In genomic region chr15:28313451-28313850, GRCm38 (mm10) we compare ENCODE assay signal across 32 mouse cellular contexts.
DNase-seq lines count a peak whose midpoint lies in the region; ATAC-seq and TF ChIP-seq lines count a peak whose summit lies in the region.
"Had no signal": no experiment of that assay in that cellular context is flagged by ENCODE, and none has a peak within 500 bp of the region (broad histone marks: within the 10 kb centered on the region; RNA-seq: fewer than 3 reads in every experiment).

No protein-coding gene starts in this region.

- H3K9ac ChIP-seq in kidney, embryonic 16.5 days (replicated peaks; ENCODE audit: low read length) = no peak overlapping the region
- H3K9ac ChIP-seq in kidney, embryonic 14.5 days (ENCODE audit: low read depth, low read length) = no peak overlapping the region
- H3K9ac ChIP-seq in CH12.LX (ENCODE audit: insufficient read depth, low read depth) = no peak overlapping the region
- H3K9ac ChIP-seq in forebrain, embryonic 12.5 days = no peak overlapping the region
- H3K9ac ChIP-seq: embryonic facial prominence, embryonic 13.5 days; forebrain, embryonic 13.5 days; hindbrain, embryonic 14.5 days had no signal

- peak; percentile 10 for DNase-seq in kidney, adult 2 months
- no peak for DNase-seq in kidney, adult 18-20 months
- DNase-seq in CH12.LX (ENCODE audit: extremely low read depth) = no peak
- DNase-seq in ZHBTc4 (ENCODE audit: low read depth, low spot score) = peak; percentile 23
- DNase-seq in right cerebral cortex, postnatal 25 days = no peak
- DNase-seq: adrenal gland, postnatal 10 days; adrenal gland, postnatal 36 days; B cell, adult 2 months; cerebellum, adult 11 months; cerebellum, adult 2 months; cerebellum, adult 9-11 months; cerebellum, postnatal 25 days; gastrocnemius, postnatal 10 days; gastrocnemius, postnatal 36 days; heart, postnatal 36 days had no signal

- TF ChIP-seq RAD21 in CH12.LX (IDR thresholded peaks at IDR 0.05; ENCODE audit: low read depth, low read length) = no peak

- TF ChIP-seq POLR2A in kidney, adult 2 months (IDR thresholded peaks at IDR 0.05; ENCODE audit: low read depth, low read length) = no peak
- no peak for TF ChIP-seq POLR2A in CH12.LX (IDR thresholded peaks at IDR 0.05; ENCODE audit: low read depth, low read length)

- no peak for TF ChIP-seq EP300 in CH12.LX (IDR thresholded peaks at IDR 0.05; ENCODE audit: low read length)

- H3K79me2 ChIP-seq in CH12.LX (replicated peaks; ENCODE audit: control insufficient read depth, extremely low read depth, insufficient read depth, poor library complexity, severe bottlenecking) = no peaks in the 10 kb centered on the region

- no peak for TF ChIP-seq CTCF in kidney, adult 2 months (conservative IDR thresholded peaks at IDR 0.05; ENCODE audit: insufficient read depth, insufficient read length, low read depth, low read length)
- TF ChIP-seq CTCF in CH12.LX (conservative IDR thresholded peaks at IDR 0.05 in 1 of 2, IDR thresholded peaks at IDR 0.05 in 1 of 2; ENCODE audit: low read depth in 2 of 2, low read length in 2 of 2) = no peak

- WGBS in kidney, adult 2 months = 48% methylated on average over 14 of the region's 14 CpGs
- WGBS in kidney, embryonic 16.5 days = 63% methylated on average over 14 of the region's 14 CpGs
- 64% methylated on average over 14 of the region's 14 CpGs for WGBS in kidney, embryonic 14.5 days
- 76% methylated on average over 14 of the region's 14 CpGs for WGBS in forebrain, embryonic 12.5 days

- ATAC-seq in kidney, embryonic 16.5 days (ENCODE audit: low FRiP score, low TSS enrichment) = peak; percentile 51; the same call in 1 of the 2 replicates
- ATAC-seq in kidney, embryonic 14.5 days (ENCODE audit: low FRiP score, low TSS enrichment) = no peak
- ATAC-seq in forebrain, embryonic 12.5 days (ENCODE audit: low FRiP score) = no peak
- ATAC-seq: activated CD4-positive, CD25-positive, alpha-beta regulatory T cell, adult 4 months; CD4-positive, CD25-positive, alpha-beta regulatory T cell, adult 4 months; forebrain, embryonic 13.5 days; forebrain, embryonic 16.5 days; hindbrain, postnatal 0 days; inflammation-experienced regulatory T-cells, adult 6 months; intestine, embryonic 16.5 days; Patski had no signal

- no peaks in the 10 kb centered on the region for H3K4me1 ChIP-seq in kidney, adult 2 months (ENCODE audit: control insufficient read depth, insufficient read depth, low read length)
- H3K4me1 ChIP-seq in kidney, embryonic 16.5 days (ENCODE audit: insufficient read depth, low read length) = no peaks in the 10 kb centered on the region
- H3K4me1 ChIP-seq in kidney, embryonic 14.5 days (ENCODE audit: control insufficient read depth, insufficient read depth, low read length) = no peaks in the 10 kb centered on the region
- no peaks in the 10 kb centered on the region for H3K4me1 ChIP-seq in CH12.LX (ENCODE audit: control insufficient read depth in 1 of 2, insufficient read depth in 2 of 2)
- no peaks in the 10 kb centered on the region for H3K4me1 ChIP-seq in forebrain, embryonic 12.5 days
- H3K4me1 ChIP-seq: embryonic facial prominence, embryonic 13.5 days; forebrain, embryonic 13.5 days; hindbrain, embryonic 10.5 days had no signal

- H3K27ac ChIP-seq in kidney, adult 2 months (ENCODE audit: insufficient read depth, low read depth, low read length) = no peak overlapping the region
- no peak overlapping the region for H3K27ac ChIP-seq in kidney, embryonic 16.5 days (ENCODE audit: low read length)
- H3K27ac ChIP-seq in kidney, embryonic 14.5 days (ENCODE audit: low read depth, low read length) = no peak overlapping the region
- no peak overlapping the region for H3K27ac ChIP-seq in CH12.LX (ENCODE audit: insufficient read depth, low read depth)
- H3K27ac ChIP-seq in forebrain, embryonic 12.5 days = no peak overlapping the region
- H3K27ac ChIP-seq: embryonic facial prominence, embryonic 13.5 days; forebrain, embryonic 13.5 days; hindbrain, embryonic 10.5 days; hindbrain, embryonic 14.5 days; hindbrain, postnatal 0 days had no signal

- no peaks in the 10 kb centered on the region for H3K27me3 ChIP-seq in kidney, adult 2 months (replicated peaks; ENCODE audit: control insufficient read depth, insufficient read depth, low read length)
- no peaks in the 10 kb centered on the region for H3K27me3 ChIP-seq in kidney, embryonic 16.5 days (ENCODE audit: insufficient read depth, low read length)
- H3K27me3 ChIP-seq in kidney, embryonic 14.5 days (ENCODE audit: control insufficient read depth, insufficient read depth, low read length) = no peaks in the 10 kb centered on the region
- no peaks in the 10 kb centered on the region for H3K27me3 ChIP-seq in CH12.LX (replicated peaks)
- H3K27me3 ChIP-seq in forebrain, embryonic 12.5 days = no peaks in the 10 kb centered on the region
- H3K27me3 ChIP-seq: embryonic facial prominence, embryonic 13.5 days; forebrain, embryonic 13.5 days had no signal

- in situ Hi-C loops in CH12.LX (cut with MboI; ENCODE audit: low pct_ligation_motif_present, low pct_unique_long_range_greater_than_20kb, low sequenced_read_pairs) = no loop called here

- H3K36me3 ChIP-seq in kidney, adult 2 months (ENCODE audit: control insufficient read depth, insufficient read depth, low read length) = no peaks in the 10 kb centered on the region
- H3K36me3 ChIP-seq in kidney, embryonic 16.5 days (ENCODE audit: insufficient read depth, low read length) = no peaks in the 10 kb centered on the region
- no peaks in the 10 kb centered on the region for H3K36me3 ChIP-seq in kidney, embryonic 14.5 days (ENCODE audit: control insufficient read depth, insufficient read depth, low read length)
- no peaks in the 10 kb centered on the region for H3K36me3 ChIP-seq in CH12.LX (replicated peaks in 1 of 2; ENCODE audit: control insufficient read depth in 1 of 2, insufficient read depth in 1 of 2, low read length in 1 of 2)
- H3K36me3 ChIP-seq in forebrain, embryonic 12.5 days (replicated peaks) = no peaks in the 10 kb centered on the region
- H3K36me3 ChIP-seq: embryonic facial prominence, embryonic 13.5 days; G1E; hindbrain, embryonic 10.5 days had no signal

- dilution Hi-C loops in CH12.LX (cut with MboI; ENCODE audit: extremely low pct_ligation_motif_present, extremely low pct_unique_long_range_greater_than_20kb, low sequenced_read_pairs) = no loop called here

- peak overlapping the region; percentile 5; the same call in 1 of the 2 replicates for H3K4me2 ChIP-seq in kidney, embryonic 16.5 days (replicated peaks; ENCODE audit: low read depth, low read length)
- no peak overlapping the region for H3K4me2 ChIP-seq in kidney, embryonic 14.5 days (replicated peaks; ENCODE audit: low read depth, low read length)
- no peak overlapping the region for H3K4me2 ChIP-seq in CH12.LX (ENCODE audit: insufficient read depth, low read depth, poor library complexity, severe bottlenecking)
- H3K4me2 ChIP-seq in forebrain, embryonic 12.5 days = no peak overlapping the region
- H3K4me2 ChIP-seq: embryonic facial prominence, embryonic 13.5 days; forebrain, embryonic 13.5 days; heart, embryonic 11.5 days; hindbrain, embryonic 14.5 days had no signal

- H3K4me3 ChIP-seq in kidney, adult 2 months (ENCODE audit: insufficient read depth, low read depth, low read length) = no peak overlapping the region
- H3K4me3 ChIP-seq in kidney, embryonic 16.5 days (ENCODE audit: low read length) = no peak overlapping the region
- H3K4me3 ChIP-seq in kidney, embryonic 14.5 days (ENCODE audit: low read length) = no peak overlapping the region
- H3K4me3 ChIP-seq in CH12.LX (replicated peaks in 1 of 3; ENCODE audit: low read depth in 2 of 3, low read length in 2 of 3, poor library complexity in 1 of 3) = no peak overlapping the region
- no peak overlapping the region for H3K4me3 ChIP-seq in forebrain, embryonic 12.5 days (replicated peaks)
- H3K4me3 ChIP-seq: embryonic facial prominence, embryonic 13.5 days; erythroblast, embryonic 14.5 days; forebrain, embryonic 13.5 days; hindbrain, embryonic 10.5 days had no signal

- no peaks in the 10 kb centered on the region for H3K9me3 ChIP-seq in kidney, embryonic 16.5 days (ENCODE audit: low read length)
- H3K9me3 ChIP-seq in kidney, embryonic 14.5 days (ENCODE audit: control insufficient read depth, low read length) = no peaks in the 10 kb centered on the region
- peaks cover 64% of the 10 kb centered on the region for H3K9me3 ChIP-seq in CH12.LX (replicated peaks; ENCODE audit: low read length)
- no peaks in the 10 kb centered on the region for H3K9me3 ChIP-seq in forebrain, embryonic 12.5 days
- H3K9me3 ChIP-seq: embryonic facial prominence, embryonic 13.5 days; forebrain, embryonic 13.5 days; hindbrain, embryonic 10.5 days had no signal

TF ChIP-seq in CH12.LX, 34 proteins besides CTCF, POLR2A, EP300 and RAD21:
- peak; percentile 24 for TF ChIP-seq USF1 (IDR thresholded peaks at IDR 0.05; ENCODE audit: low read depth, low read length)
- no peak for TF ChIP-seq USF2 (conservative IDR thresholded peaks at IDR 0.05; ENCODE audit: low read depth, low read length)

Comparison
In these comparisons a context has a peak if more than half of its experiments do, and no peak if none do; other contexts are left out.
1. DNase-seq: peak in kidney, adult 2 months (single experiment) and ZHBTc4 (single experiment); none in kidney, adult 18-20 months (single experiment), CH12.LX (single experiment) and right cerebral cortex, postnatal 25 days (single experiment).